Mouse (Mus musculus) cerebellum, adult 2 months (tissue): ENCODE results near the gene Jpt2.

ENCODE experiments used
- CTCF ChIP-seq: fragments of 200-500 bp; IDR thresholded peaks from 2 replicates; pipeline ENCODE4 v1.5.1; 2011; ENCODE audit warnings: low read depth, mild to moderate bottlenecking, control low read depth, low read length, moderate library complexity, borderline replicate concordance; ENCODE audit not compliant: insufficient read depth
- POLR2A ChIP-seq: fragments of 200-500 bp; IDR thresholded peaks from 2 replicates; pipeline ENCODE4 v1.6.1; 2011; ENCODE audit warnings: low read length, control low read depth, borderline replicate concordance; ENCODE audit not compliant: insufficient read depth

- TF ChIP-seq CTCF (no peak), POLR2A (no peak)
Measured at GRCm38 (mm10) chr17:24923246-24923645, 37.2 kb downstream of the Jpt2 start.
